Mouse (Mus musculus): ENCODE results near the gene Eif4e1b.

GRCm38 (mm10) chr13:54752656-54753055 is 31.1 kb upstream of the Eif4e1b start:
- TF ChIP-seq CTCF (IDR thresholded peaks at IDR 0.05; ENCODE audit: low read depth) (no peak), EP300 (IDR thresholded peaks at IDR 0.05; ENCODE audit: low read depth) (no peak)

All from liver, postnatal 0 days (tissue).